Mouse (Mus musculus) embryo, embryonic 10 days (tissue): Measurements from ENCODE around the gene Scmh1.

ENCODE experiments used
- DNase-seq: peaks from one replicate; pipeline ENCODE4 v3.0.0-alpha.2; 2015; ENCODE audit warnings: low spot score

Scmh1 gene

DNA sequence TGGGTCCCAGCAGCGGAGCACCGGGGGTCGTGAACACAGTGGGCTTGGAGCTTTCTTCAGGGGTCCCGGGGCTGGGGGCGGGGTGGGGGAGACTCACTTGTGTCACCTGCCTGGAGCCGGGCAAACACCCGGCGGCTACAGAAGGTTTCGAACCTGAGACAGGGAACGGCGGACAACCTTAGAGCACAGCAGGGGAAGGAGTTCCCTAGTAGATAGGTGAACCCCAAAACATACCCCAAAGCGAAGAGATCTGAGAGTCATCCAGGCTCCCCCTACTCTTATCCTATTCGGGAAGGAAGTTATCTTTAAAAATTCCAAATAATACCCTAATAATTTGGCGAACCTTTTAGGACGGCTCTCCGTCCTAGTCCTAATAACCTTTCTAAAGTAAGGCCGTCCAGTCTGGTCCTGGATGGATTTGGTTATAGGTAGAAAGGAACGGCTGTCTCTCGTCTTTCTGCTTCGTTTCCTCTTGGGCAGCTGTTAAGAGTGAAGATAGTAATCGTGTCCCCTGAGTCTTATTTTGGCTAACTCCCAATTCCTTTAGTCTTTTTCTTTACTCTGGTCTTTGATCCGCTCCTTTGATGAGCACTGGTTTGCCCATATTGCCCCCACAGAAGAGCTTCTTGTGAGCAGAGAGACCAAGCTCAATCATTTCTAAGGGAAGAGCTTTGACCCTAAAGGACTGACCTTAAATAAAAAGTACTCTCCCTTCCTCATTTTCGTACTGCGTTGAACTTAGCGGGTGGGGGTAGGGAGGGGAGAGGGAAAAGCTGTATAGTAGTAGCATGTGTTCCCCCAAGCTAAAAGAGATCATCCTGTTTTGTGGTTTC, 941 bp downstream of the Scmh1 start:
- DNase-seq: no peak

DNA sequence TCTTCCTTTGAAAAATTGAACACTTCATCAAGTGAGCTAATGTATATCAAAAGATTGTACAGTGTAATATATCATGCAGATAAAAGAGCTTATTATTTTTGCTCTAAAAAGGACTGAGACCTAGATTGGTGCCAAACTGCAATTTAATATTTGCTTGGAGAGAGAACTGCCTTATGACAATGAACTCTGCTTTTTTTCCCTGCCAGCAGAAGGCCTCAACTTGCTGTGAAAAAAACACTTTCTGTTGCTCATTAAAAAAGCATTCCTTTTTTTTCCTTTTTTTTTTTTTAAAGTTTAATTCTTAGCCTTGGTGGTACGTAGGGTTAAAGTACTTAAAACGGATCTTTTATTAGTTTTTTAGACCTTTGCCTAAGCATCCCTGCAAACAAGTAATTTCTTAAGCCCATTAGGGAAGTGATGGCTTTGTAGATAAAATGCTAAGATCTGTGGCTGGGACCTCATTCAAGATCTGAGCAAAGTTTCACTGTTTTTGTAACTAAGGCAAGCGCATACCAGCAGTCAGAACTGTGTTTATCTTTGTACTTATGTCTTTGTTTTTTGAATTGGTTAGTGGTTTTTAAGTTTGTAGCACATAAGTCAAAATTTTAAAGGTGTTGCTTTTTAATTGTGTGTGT, 1.7 kb downstream of the Scmh1 start:
- DNase-seq: no peak

DNA sequence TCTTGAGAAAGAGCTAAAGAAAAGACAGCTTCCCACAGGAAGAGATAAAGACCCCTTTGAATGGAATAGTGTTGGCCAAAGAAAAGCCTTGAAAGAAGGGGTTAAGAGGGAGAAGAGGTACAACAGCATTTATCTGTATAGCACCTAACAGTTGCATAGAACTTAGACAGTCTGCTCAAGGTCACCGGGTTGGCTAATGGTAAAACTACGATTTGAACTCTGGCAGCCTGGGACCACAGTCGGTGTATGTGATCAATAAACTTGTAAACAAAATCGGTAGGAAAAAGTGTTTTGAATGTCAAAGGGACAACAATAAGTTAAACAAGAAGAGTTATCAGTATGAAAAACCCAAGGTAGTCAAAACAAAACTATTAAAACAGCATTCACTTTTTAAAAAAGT, 13.0 kb downstream of the Scmh1 start:
- no peak for DNase-seq

DNA sequence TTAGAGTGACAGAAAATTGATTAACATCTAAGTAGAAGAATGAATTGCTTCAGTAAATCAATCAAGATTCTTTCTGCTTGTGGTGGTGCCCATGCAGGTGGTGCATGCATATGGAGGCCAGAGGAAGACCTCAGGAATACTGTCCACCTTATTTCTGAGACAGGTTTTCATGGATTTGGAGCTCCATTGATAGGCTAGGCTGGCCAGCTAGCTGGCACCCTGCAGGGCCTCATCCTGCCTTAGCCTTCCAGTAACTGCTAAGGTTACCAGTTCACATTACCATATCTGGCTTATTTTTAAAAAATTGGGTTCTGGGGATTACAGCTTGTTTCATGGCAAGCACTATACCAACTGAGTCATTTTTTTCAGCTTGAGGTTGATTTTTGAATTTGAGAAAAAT, 15.1 kb downstream of the Scmh1 start:
- no peak for DNase-seq

DNA sequence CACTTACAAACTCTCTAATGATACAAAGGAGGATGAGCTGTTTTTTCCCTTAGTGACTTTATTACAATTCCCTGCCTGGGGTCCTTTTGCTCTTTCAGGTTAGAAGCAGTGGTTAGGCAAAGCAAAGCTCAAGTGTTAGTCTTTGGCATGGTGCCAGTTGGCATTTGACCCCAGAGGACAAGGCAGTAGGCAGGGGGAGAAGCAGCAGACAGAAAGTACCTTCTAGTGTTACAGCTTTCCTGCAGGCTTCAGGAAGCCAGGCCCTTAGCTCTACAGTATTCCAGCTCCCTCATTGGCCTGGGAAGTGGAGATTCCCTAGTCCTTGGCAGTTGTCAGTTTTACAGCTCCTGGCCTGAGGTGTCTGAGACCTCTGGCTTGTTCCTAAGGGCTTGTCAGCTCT, 15.6 kb downstream of the Scmh1 start:
- no peak for DNase-seq

DNA sequence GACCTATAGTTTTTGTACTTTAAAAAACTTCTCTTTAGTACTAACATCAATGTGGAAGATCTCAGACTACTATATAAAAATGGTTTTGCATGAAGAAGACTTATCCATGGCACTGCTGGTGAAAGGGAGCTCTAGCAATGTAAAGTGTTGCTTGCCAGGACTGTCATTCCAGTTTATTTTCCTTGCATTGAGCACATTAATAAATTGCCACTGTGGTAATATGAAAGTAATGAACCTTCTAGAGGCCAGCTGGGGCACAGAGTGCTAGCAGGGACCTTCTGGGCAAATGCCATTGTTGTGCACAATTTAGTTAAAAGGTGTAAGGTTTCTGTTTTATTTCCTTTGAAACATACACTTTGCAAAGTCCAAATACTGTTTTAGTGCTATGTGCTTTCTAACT, 25.5 kb downstream of the Scmh1 start:
- DNase-seq: no peak

DNA sequence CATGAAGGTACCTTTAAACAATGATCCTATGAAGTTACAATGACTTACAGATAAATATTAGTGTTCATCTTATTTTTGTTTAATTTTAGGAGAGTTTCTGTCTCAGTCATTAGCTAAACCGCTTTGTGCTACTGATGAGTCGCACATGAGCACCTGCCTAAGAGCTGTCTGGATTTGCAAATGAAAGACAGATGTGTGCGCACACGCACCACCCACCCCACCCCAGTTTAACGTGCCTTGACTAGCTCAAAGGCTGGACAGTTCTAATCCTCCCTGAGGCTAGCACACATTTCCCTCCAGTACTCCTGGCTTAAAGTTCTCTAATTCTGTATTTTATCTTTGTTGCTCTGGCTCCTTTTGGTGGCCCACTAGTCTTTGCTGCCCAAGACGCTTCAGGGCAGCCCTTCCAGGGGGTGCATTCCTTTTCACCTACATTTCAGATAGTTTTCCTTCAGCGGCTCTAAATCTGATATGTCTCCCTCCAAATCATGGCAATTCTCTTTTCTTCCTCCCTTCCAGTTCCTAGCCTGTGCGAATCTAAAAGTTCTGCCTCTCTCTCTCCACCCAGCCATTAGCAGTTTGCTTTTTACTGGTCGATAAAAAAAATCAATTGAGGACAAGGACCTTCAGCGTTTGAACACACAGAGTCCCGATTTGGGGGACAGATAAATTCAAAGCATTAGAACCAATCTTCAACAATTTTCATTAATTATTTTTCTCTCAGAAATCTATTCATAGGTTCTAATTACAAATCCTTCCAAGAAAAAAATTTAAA, 27.7 kb downstream of the Scmh1 start:
- DNase-seq: peak; percentile 25

DNA sequence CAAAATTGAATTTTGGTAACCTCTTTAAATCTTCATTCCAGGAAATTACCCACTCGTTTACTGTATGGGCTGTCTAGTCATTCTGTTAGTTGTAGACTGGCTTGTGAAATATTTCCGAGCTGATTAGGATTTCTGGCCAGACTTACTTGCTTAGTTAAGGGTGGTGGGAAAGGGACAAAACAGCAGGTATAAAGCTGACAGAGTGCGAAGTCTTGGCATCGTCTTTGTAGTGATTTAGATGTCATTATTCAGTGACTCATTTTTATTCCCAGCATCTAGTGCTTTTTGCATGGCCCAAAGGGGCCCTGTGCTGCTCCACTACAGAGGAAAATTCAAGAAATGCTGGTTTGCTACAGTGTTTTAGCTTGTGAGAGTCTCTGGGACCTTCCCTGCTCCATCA, 56.7 kb downstream of the Scmh1 start:
- no peak for DNase-seq

DNA sequence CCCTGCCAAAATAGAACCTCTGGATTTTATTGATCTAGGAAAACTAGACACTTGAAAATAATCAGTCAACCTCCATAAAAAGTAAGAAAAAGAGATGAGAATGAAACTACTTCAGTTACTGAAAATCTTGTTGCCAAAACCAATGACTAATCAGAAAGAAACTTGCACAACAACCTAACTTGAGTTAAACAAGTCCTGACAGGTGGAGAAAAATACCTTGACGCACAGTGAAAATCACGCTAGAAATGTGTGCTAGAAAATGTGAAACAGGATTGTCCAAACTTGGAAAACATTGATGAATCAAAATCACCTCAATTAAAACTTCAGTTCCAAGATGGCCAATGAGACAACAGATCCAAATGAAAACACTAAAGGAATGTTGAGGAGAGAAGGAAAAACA, 67.9 kb downstream of the Scmh1 start:
- no peak for DNase-seq

DNA sequence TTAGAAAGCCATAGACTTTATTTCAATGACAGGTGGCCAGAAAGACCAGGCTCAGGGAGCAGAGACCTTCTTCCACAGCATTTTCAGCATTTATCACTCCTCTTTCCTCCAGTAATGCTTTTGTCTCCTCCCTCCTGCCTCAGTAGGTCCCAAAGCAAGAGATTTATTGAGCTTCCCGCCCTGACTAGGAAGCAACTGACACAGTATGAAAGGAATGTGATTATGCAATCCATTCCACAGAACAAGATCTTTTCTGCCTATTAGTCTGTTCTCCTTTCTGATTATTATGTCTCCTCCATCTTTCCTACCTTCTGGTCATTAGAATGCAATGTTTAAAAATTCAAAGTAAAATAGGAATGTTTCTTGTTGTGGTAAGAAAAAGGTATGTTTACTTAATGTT, 82.6 kb downstream of the Scmh1 start:
- DNase-seq: no peak

DNA sequence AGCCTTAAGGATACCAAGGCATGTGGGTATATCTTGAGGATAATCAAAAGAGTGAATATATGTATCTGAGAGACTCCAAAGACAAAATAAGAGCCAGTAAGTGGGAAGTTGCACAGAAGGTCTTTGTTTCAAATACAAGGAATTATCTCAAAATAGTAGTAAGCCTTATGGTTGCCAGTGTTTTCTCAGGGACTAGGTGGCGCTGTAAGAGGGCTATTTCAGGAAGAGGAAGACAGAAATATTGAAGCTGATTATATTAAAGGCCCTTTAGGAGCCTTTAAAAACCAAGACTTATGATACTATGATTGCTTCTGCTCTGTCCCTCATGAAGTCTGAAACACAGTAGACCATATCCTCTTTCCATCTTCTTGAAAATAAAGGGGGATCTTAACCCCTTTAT, 101.9 kb downstream of the Scmh1 start:
- DNase-seq: no peak

DNA sequence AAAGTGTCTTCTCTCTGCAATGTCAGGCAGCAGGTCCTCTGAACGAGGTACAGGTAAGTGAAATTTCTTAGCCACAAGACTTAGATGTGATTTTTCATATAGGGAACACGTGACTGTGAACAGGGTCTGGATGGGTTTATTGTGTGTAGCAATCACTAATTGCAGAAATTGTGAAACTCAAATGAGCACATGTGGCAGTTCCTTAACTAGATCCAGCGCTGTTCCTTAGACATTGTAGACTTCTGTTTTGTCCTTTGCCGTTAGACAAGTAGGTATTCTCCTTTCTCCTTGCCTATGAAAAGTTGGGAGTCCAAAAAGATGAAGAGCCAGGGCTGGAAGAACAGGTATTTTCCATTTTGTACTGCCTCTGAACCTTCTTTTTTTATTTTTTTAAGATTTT, 106.1 kb downstream of the Scmh1 start:
- no peak for DNase-seq

DNA sequence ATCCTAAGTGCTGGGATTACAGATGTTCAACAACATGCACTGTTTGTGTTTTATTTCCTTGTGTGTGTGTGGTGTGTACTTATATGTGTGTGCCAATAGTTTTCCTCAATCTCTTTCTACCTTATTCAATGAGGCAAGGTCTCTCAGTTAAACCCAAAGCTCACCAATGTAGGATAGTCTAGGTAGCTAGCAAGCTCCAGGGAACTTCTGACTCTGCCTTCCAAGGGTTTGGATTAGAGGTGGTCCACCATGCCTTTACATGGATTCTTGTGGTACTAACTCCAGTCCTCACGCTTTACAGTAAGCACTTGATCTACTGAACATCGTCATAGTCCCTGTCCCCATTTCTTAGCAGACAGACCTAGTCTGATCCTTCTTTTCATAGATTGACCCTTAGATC, 109.3 kb downstream of the Scmh1 start:
- DNase-seq: no peak

DNA sequence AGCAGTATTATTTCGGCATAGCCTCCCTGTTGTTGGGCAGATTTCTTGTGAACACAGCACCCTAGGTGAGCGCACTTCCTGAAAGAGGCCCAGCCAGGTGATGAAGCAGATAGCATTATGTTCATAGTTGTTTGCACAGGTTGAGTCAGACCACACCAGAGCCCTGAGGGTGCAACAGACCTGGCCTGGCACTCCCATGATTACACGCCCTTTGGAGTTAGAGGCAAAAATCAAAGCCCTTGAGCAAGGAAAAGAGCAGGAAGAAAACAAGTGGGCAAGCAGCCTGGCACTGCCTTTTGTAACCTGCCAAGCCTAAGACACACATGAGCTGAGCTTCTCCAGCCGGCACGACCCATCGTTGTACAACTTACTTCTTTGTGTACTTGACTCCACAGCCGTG, 111.4 kb downstream of the Scmh1 start:
- no peak for DNase-seq

DNA sequence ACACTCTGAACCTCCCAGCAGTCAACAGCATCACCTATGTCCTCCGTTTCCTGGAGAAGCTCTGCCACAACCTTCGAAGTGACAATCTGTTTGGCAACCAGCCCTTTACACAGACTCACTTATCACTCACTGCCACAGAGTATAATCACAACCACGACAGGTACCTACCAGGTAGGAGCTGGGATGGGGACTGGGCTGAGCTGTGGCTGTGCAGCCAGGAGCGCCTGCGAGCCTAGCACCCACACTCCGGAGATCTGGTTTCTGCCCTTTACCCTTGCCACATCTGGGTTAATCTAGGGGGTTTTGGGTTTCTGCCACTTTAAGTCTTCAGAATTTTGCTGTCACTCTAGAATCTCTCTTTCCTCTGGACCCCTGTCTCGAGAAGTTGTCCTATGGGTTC, 111.8 kb downstream of the Scmh1 start:
- DNase-seq: no peak

DNA sequence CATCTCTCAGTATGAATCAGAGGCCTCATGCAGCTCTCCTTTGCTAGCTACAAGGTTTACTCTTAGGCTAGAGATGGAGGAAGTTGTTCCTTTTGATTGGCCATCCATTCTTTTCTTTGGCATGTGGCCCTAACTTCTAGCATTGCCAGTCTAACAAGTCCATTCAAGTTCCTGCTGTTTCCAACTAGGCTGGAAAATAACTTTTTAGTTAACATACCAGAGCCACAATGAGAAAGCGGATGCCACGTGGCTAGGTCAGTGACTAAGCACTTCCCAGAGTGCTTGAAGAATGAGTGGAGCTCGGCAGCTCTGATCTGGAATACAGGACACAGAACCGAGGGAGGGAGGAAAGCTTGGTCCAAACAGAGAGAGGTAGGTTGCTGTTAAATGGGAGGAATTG, 112.3 kb downstream of the Scmh1 start:
- DNase-seq: no peak

DNA sequence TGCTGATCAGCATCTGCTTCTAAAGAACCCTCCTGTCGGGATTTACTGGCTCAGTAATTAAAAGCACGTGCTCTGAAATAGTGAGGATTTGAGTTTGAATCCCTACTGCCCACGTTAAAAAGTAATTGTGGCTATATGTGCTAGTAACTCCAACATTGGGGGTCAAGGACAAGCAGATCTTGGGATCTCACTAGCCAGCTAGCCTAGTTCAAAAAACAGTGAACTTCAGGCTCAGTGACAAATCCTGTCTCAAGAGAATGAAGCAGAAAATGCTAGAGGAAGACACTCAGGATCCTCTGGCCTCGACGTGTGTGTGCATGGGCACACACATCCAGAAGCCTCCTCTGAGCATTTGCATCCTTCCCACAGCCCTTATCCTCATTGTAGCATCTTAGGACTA, 116.7 kb downstream of the Scmh1 start:
- DNase-seq: no peak

DNA sequence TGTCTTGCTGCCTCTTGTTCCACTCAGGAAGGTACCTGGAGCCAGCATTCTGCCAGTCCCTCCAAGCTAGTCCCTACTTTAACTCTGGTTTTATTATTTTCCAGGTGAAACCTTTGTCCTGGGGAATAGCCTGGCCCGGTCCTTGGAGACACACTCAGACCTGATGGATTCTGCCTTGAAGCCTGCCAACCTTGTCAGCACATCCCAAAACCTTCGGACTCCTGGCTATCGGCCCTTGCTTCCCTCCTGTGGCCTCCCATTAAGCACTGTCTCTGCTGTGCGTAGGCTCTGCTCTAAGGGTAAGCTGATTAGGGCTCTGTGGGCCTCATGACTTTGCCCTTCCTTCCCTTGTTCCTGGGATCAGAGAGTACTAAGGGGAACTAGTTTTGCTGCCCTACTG, 117.3 kb downstream of the Scmh1 start:
- DNase-seq: no peak

DNA sequence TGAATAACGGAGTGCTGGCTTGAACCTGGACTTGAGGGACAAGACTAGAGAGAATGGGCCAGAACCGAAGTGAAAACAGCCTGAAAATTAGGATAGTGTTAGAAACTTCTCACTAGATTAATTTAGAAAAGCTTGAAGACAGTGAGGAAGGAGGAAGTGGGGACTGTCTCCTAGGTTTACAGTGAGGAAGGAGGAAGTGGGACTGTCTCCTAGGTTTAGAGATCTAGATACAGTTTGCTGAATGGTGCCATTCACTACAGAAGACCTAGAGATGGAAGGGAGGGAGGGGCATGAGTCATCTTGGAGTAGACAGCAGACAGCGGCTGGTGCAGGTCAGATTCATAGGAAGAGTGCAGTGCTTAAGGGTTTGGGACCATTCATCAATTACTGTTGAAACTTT, 118.0 kb downstream of the Scmh1 start:
- no peak for DNase-seq

DNA sequence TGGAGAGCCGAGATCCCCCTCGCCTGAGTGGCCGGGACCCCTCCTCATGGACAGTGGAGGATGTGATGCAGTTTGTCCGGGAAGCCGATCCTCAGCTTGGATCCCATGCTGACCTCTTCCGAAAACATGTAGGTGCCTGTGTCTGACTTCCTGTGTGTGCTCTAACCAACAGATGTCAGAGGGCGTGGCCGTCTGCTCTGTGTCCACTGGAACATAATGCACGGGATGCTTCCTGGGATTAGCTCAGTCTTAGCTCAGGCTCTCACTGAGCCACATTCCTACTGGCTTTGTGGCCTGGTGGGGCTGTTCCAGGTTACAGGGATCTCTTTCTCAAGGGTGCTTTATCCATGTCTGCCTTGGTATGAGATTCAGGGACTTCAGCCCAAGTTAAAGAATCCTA, 123.1 kb downstream of the Scmh1 start:
- peak; percentile 14 for DNase-seq

DNA sequence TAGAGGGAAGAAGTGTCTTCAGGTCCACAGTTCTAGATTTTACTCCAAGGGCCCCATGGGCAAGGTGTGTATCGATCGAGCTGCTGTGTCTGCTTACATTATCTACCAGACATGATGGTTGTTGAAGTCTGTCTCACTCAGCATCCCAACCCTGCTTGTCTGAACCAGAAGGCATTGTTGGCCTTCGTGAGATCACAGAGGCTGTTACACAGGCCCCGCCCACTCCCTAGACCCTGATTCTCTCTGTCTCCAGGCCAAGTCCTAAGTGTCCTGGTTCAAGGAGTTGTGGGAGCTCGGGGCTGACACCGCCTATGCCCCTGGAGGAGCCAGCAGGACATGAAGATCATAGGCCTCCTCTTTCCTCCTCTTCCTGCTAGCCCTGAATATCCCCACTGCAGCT, 126.9 kb downstream of the Scmh1 start, which contains the start of gene Slfnl1:
TSS of gene Slfnl1 (plus strand) at position 246 of the 400 bp plus-strand sequence.
- no peak for DNase-seq

DNA sequence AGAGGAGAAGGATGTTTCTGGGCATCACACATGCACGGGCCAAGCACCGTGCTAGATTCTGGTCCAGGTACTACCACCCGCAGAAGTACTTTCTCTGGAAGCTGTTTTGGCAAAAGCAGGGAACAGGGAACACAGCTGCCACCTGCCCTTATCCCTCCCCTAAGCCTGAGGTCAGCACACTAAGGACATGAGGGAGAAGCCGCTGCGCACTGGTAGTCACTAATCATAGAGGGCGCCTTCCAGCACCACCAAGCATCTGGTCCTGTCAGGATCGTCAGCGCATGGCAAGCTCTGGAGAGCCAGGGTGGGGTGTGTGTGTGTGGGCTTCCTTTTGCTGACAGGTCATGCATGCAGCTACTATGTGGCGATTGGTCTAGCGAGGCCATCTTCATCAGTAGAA, 133.6 kb downstream of the Scmh1 start:
- DNase-seq: no peak

DNA sequence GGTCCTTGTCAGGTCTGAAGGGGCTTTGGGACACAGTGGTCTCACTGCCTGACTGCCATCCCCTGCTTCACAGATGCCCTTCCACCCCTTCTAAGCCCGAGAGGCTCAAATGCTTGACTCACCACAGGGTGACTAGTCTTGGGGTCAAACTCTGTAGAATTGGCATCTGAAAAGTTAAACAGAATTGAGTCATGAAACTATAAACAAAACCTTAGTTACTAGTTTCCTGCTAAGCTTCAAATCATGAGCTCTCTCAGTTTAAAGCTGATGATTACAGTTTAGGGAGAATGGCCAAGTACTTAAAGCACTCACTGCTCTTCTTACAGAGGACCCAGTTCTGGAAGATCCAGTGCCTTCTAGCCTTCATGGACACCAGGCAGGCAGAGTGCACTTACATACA, 139.8 kb downstream of the Scmh1 start:
- no peak for DNase-seq
